Mouse (Mus musculus): ENCODE results near the gene Kcnq4. TPM values are rescaled to one million over a fixed set of nuclear protein-coding genes. Genes with fewer than 3 reads are reported as not detected.

The Kcnq4 gene
- polyA plus RNA-seq, 1 experiment from 2014 or later: 8.8 TPM

DNA sequence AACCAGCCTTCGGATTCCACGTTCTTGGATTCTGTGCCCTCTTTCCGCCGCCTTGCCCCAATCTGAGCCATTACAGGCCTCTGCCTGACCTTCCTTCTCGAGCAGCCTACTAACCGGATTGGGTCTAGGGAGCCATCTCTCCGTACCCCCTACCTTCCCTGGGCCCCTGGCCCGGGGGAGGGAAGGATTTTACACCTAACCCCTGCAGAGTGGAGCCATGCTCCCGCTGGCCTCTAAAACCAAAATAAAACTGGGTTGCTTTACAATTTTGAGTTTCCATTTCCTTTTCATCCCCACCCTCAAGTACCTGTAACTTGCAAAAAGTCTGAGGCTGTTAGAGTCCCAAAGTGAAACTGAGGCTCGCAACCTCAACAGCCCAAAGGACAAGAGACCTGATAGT, 80.9 kb downstream of the Kcnq4 start:
- ATAC-seq (replicated peaks): peak; percentile 27; the same call in 1 of the 2 replicates
- peak overlapping the region; percentile 55 for H3K4me3 ChIP-seq
- H3K27ac ChIP-seq (replicated peaks): no peak overlapping the region
- peak overlapping the region; percentile 60; the same call in 1 of the 2 replicates for H3K9ac ChIP-seq (replicated peaks)
- no peaks in the 10 kb centered on the region for H3K36me3 ChIP-seq
- no peaks in the 10 kb centered on the region for H3K9me3 ChIP-seq
- 16% methylated on average over 10 of the region's 10 CpGs for WGBS
- peaks cover 19% of the 10 kb centered on the region for H3K4me1 ChIP-seq
- H3K27me3 ChIP-seq: peaks cover 23% of the 10 kb centered on the region
- peak overlapping the region; percentile 99 for H3K4me2 ChIP-seq (replicated peaks)

- Histone ChIP-seq H3K27me3 (peaks cover 23% of the 10 kb centered on the region), H3K4me1 (peaks cover 19% of the 10 kb centered on the region), H3K4me2 (replicated peaks) (peak overlapping the region; percentile 99), H3K4me3 (peak overlapping the region; percentile 55), H3K36me3 (no peaks in the 10 kb centered on the region), H3K9ac (replicated peaks) (peak overlapping the region; percentile 60), H3K27ac (replicated peaks) (no peak overlapping the region), H3K9me3 (no peaks in the 10 kb centered on the region)
- ATAC-seq (replicated peaks): peak; percentile 72
- under 1% methylated on average over 44 of the region's 50 CpGs for WGBS
Observed at GRCm38 (mm10) chr4:120667045-120667501, 81.3 kb downstream of the Kcnq4 start.

- peak; percentile 88 for ATAC-seq (replicated peaks)
- peaks cover 23% of the 10 kb centered on the region for H3K27me3 ChIP-seq
- no peaks in the 10 kb centered on the region for H3K36me3 ChIP-seq
- no peaks in the 10 kb centered on the region for H3K9me3 ChIP-seq
- H3K27ac ChIP-seq (replicated peaks): no peak within 1 kb of the TSS
- H3K4me2 ChIP-seq (replicated peaks): peak within 1 kb of the TSS; percentile 99
- H3K4me3 ChIP-seq: peak within 1 kb of the TSS; percentile 55
- H3K4me1 ChIP-seq: peaks cover 19% of the 10 kb centered on the region
- peak within 1 kb of the TSS; percentile 60 for H3K9ac ChIP-seq (replicated peaks)
- under 1% methylated on average over 50 of the region's 50 CpGs for WGBS
Observed at GRCm38 (mm10) chr4:120666358-120667024, 81.9 kb downstream of the Kcnq4 start, which contains the start of gene Cited4. Gene Cited4, plus strand, starts transcription at chr4:120666572.

GRCm38 (mm10) chr4:120665782-120666181, 82.6 kb downstream of the Kcnq4 start:
- H3K9ac ChIP-seq (replicated peaks): no peak overlapping the region
- no peak overlapping the region for H3K4me3 ChIP-seq
- peaks cover 19% of the 10 kb centered on the region for H3K4me1 ChIP-seq
- H3K27me3 ChIP-seq: peaks cover 21% of the 10 kb centered on the region
- no peak overlapping the region for H3K4me2 ChIP-seq (replicated peaks)
- H3K27ac ChIP-seq (replicated peaks): no peak overlapping the region
- WGBS: 55% methylated on average over 7 of the region's 7 CpGs
- H3K9me3 ChIP-seq: no peaks in the 10 kb centered on the region
- ATAC-seq (replicated peaks): no peak
- H3K36me3 ChIP-seq: no peaks in the 10 kb centered on the region

GRCm38 (mm10) chr4:120665144-120665700, 83.2 kb downstream of the Kcnq4 start:
- H3K9me3 ChIP-seq: no peaks in the 10 kb centered on the region
- ATAC-seq (replicated peaks): no peak
- peaks cover 20% of the 10 kb centered on the region; the same call in 1 of the 2 replicates for H3K27me3 ChIP-seq
- no peaks in the 10 kb centered on the region for H3K36me3 ChIP-seq
- no peak overlapping the region for H3K4me2 ChIP-seq (replicated peaks)
- no peak overlapping the region for H3K27ac ChIP-seq (replicated peaks)
- H3K4me3 ChIP-seq: no peak overlapping the region
- H3K9ac ChIP-seq (replicated peaks): no peak overlapping the region
- WGBS: 49% methylated on average over 4 of the region's 4 CpGs
- peaks cover 19% of the 10 kb centered on the region for H3K4me1 ChIP-seq

- no peak overlapping the region for H3K27ac ChIP-seq (replicated peaks)
- H3K36me3 ChIP-seq: no peaks in the 10 kb centered on the region
- no peak overlapping the region for H3K4me3 ChIP-seq
- no peak for ATAC-seq (replicated peaks)
- no peak overlapping the region for H3K4me2 ChIP-seq (replicated peaks)
- H3K27me3 ChIP-seq: peaks cover 20% of the 10 kb centered on the region; the same call in 1 of the 2 replicates
- no peak overlapping the region for H3K9ac ChIP-seq (replicated peaks)
- H3K4me1 ChIP-seq: peaks cover 19% of the 10 kb centered on the region
- H3K9me3 ChIP-seq: no peaks in the 10 kb centered on the region
- WGBS: 82% methylated on average over 2 of the region's 2 CpGs
Observed at GRCm38 (mm10) chr4:120664601-120665000, 83.8 kb downstream of the Kcnq4 start.

DNA sequence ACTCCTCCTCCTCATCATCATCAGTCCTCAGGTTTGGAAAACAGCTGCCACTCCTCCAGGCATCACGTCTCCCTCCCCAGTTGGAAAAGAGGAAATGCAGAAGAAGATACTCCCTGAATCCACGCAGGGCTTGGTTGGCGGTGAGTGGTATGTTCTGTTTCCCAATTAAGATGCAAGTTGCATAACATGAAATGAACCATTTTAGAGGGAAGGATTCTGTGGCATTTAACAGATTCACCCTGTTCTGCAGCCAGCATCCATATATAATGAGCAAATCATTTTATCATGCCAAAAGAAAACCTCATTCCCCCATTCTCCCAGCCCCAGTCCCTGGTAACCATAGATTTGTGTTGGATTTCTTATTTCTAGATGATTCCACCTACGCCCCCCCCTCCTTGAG, 87.9 kb downstream of the Kcnq4 start:
- H3K27ac ChIP-seq (replicated peaks): no peak overlapping the region

GRCm38 (mm10) chr4:120655898-120656297, 92.5 kb downstream of the Kcnq4 start:
- Histone ChIP-seq H3K4me3 (no peak overlapping the region), H3K4me1 (no peaks in the 10 kb centered on the region), H3K36me3 (no peaks in the 10 kb centered on the region), H3K4me2 (replicated peaks) (no peak overlapping the region), H3K9ac (replicated peaks) (no peak overlapping the region), H3K27me3 (no peaks in the 10 kb centered on the region; the same call in 1 of the 2 replicates), H3K9me3 (no peaks in the 10 kb centered on the region), H3K27ac (replicated peaks) (no peak overlapping the region)
- 84% methylated on average over 8 of the region's 8 CpGs for WGBS
- ATAC-seq (replicated peaks): no peak

More for the DNA sequence above, 87.9 kb downstream of the Kcnq4 start:
- Histone ChIP-seq H3K27me3 (no peaks in the 10 kb centered on the region), H3K4me3 (no peak overlapping the region), H3K4me1 (no peaks in the 10 kb centered on the region), H3K9me3 (no peaks in the 10 kb centered on the region), H3K4me2 (replicated peaks) (no peak overlapping the region), H3K36me3 (no peaks in the 10 kb centered on the region), H3K9ac (replicated peaks) (no peak overlapping the region)
- ATAC-seq (replicated peaks): no peak
- WGBS: 76% methylated on average over 4 of the region's 4 CpGs

GRCm38 (mm10) chr4:120650208-120650592, 98.2 kb downstream of the Kcnq4 start:
- Histone ChIP-seq H3K9ac (replicated peaks) (peak overlapping the region; percentile 57; the same call in 1 of the 2 replicates), H3K36me3 (no peaks in the 10 kb centered on the region), H3K4me3 (peak overlapping the region; percentile 47), H3K9me3 (no peaks in the 10 kb centered on the region), H3K4me2 (replicated peaks) (peak overlapping the region; percentile 94), H3K27ac (replicated peaks) (no peak overlapping the region), H3K27me3 (peaks cover 14% of the 10 kb centered on the region), H3K4me1 (peaks cover 13% of the 10 kb centered on the region; the same call in 1 of the 2 replicates)
- WGBS: 21% methylated on average over 7 of the region's 7 CpGs
- ATAC-seq (replicated peaks): peak; percentile 35

GRCm38 (mm10) chr4:120649369-120650207, 98.8 kb downstream of the Kcnq4 start:
- ATAC-seq (replicated peaks): peak; percentile 92
- Histone ChIP-seq H3K4me2 (replicated peaks) (peak overlapping the region; percentile 94), H3K9me3 (no peaks in the 10 kb centered on the region), H3K4me1 (peaks cover 13% of the 10 kb centered on the region; the same call in 1 of the 2 replicates), H3K27me3 (peaks cover 14% of the 10 kb centered on the region), H3K9ac (replicated peaks) (peak overlapping the region; percentile 57), H3K4me3 (peak overlapping the region; percentile 47), H3K27ac (replicated peaks) (no peak overlapping the region), H3K36me3 (no peaks in the 10 kb centered on the region)
- 4% methylated on average over 55 of the region's 55 CpGs for WGBS
